Mouse (Mus musculus): ENCODE results near the gene Adcy3.

DNA sequence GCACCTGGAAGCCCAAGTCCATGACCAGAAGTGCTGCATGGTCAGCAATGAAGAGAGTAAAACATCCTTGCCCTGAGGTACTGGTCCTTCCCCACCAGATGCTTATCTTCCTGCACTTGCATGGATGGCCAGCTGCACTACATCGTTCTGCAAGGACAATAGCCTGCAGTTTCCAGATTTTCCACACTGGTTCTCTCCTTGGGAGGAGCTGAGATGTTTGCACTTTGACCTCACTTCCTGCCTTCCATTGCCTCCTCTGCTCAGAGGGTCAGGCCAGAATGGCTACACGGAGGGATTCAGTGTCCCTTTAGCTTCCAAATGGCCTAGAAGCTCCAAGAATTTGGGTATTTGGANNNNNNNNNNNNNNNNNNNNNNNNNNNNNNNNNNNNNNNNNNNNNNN lies 51.7 kb downstream of the Adcy3 start:
- no peak for TF ChIP-seq CTCF (conservative IDR thresholded peaks at IDR 0.05; ENCODE audit: insufficient read depth, insufficient read length, low read depth, low read length)
- no peak for TF ChIP-seq POLR2A (IDR thresholded peaks at IDR 0.05; ENCODE audit: low read depth, low read length)

Measured in kidney, adult 2 months (tissue).